Mouse (Mus musculus) ES-E14 (cell line): ENCODE data around the gene Ctnnd1.

Source experiments
- HCFC1 ChIP-seq: IDR thresholded peaks from 2 replicates; pipeline ENCODE4 v1.6.1; 2012; ENCODE audit warnings: low read length, inconsistent platforms, borderline replicate concordance; ENCODE audit not compliant: insufficient read depth
- MAFK ChIP-seq: IDR thresholded peaks from 2 replicates; pipeline ENCODE4 v1.6.1; 2014; ENCODE audit warnings: mild to moderate bottlenecking, low read depth, low read length, inconsistent platforms; ENCODE audit not compliant: insufficient read depth
- ZC3H11A ChIP-seq: IDR thresholded peaks from 2 replicates; pipeline ENCODE4 v1.6.1; 2012; ENCODE audit warnings: low read depth, mild to moderate bottlenecking, inconsistent platforms, low read length, borderline replicate concordance

GRCm38 (mm10) chr2:84585700-84586099 is 64.9 kb downstream of the Ctnnd1 start:
- no peak for TF ChIP-seq HCFC1
- no peak for TF ChIP-seq MAFK
- no peak for TF ChIP-seq ZC3H11A
